Mouse (Mus musculus) hindbrain, embryonic 11.5 days (tissue): ENCODE data around the gene Abl2. TPM values are rescaled to one million over a fixed set of nuclear protein-coding genes. Genes with fewer than 3 reads are reported as not detected.

ENCODE experiments used
- ATAC-seq: fragments of 200-750 bp; cut with Nextera tagmentation; 2 replicates; pipeline ENCODE4 v1.8.0; 2017; ENCODE audit warnings: mild to moderate bottlenecking, moderate TSS enrichment, moderate library complexity; ENCODE audit not compliant: low FRiP score
- DNase-seq: peaks from one replicate; pipeline ENCODE4 v3.0.0-alpha.2; 2015; ENCODE audit warnings: low spot score
- H3K27ac ChIP-seq: fragments of 300-500 bp; sonication (generic); 2 replicates; pipeline ENCODE4 v1.5.1; 2014; ENCODE audit warnings: mild to moderate bottlenecking, low read depth, low read length
- H3K27me3 ChIP-seq: fragments of 300-500 bp; sonication (generic); 2 replicates; pipeline ENCODE4 v1.6.1; 2014; ENCODE audit warnings: mild to moderate bottlenecking, low read length, moderate library complexity, mixed read lengths; ENCODE audit not compliant: control insufficient read depth, insufficient read depth
- H3K36me3 ChIP-seq: fragments of 300-500 bp; sonication (generic); 2 replicates; pipeline ENCODE4 v1.6.1; 2014; ENCODE audit warnings: mild to moderate bottlenecking, low read length, moderate library complexity, mixed read lengths; ENCODE audit not compliant: control insufficient read depth, insufficient read depth
- H3K4me1 ChIP-seq: fragments of 300-500 bp; sonication (generic); replicated peaks from 2 replicates; pipeline ENCODE4 v1.6.1; 2014; ENCODE audit warnings: low read length, mixed read lengths; ENCODE audit not compliant: control insufficient read depth, insufficient read depth
- H3K4me2 ChIP-seq: fragments of 300-500 bp; sonication (generic); replicated peaks from 2 replicates; pipeline ENCODE4 v1.6.1; 2014; ENCODE audit warnings: mild to moderate bottlenecking, low read depth, low read length
- H3K4me3 ChIP-seq: fragments of 300-500 bp; sonication (generic); 2 replicates; pipeline ENCODE4 v1.5.1; 2014; ENCODE audit warnings: low read depth, low read length
- H3K9ac ChIP-seq: fragments of 300-500 bp; sonication (generic); 2 replicates; pipeline ENCODE4 v1.6.1; 2014; ENCODE audit warnings: low read depth, low read length
- H3K9me3 ChIP-seq: fragments of 300-500 bp; sonication (generic); 2 replicates; pipeline ENCODE4 v1.6.1; 2016; ENCODE audit warnings: low read length; ENCODE audit not compliant: control insufficient read depth
- WGBS: fragments of 180-500 bp; shearing (Covaris S2); extraction: QIAGEN DNeasy Blood & Tissue Kit; methylation state at CpG from one replicate; pipeline ENCODE4 v1.1.7; 2014; 5-methylcytosine and 5-hydroxymethylcytosine counted together
- polyA plus RNA-seq: library from polyadenylated mRNA; unstranded; fragments of >200 nt; fragmentation: Nextera tagmentation; extraction: Ambion mirVana; gene quantifications from 2 replicates; pipeline ENCODE4 v1.2.1, GENCODE M21; 2014

The Abl2 gene
- polyA plus RNA-seq, 1 experiment from 2014 or later: 8.0 TPM

- 83% methylated on average over 2 of the region's 2 CpGs for WGBS
- no peaks in the 10 kb centered on the region for H3K27me3 ChIP-seq
- no peak overlapping the region for H3K27ac ChIP-seq
- ATAC-seq: no peak
- no peaks in the 10 kb centered on the region for H3K9me3 ChIP-seq
- H3K4me2 ChIP-seq: no peak overlapping the region
- no peak overlapping the region for H3K4me3 ChIP-seq
- no peak for DNase-seq
- no peaks in the 10 kb centered on the region for H3K4me1 ChIP-seq
- H3K36me3 ChIP-seq: peaks cover 17% of the 10 kb centered on the region
- no peak overlapping the region for H3K9ac ChIP-seq
Measured at GRCm38 (mm10) chr1:156635148-156635547, 76.6 kb downstream of the Abl2 start.

GRCm38 (mm10) chr1:156639455-156639854, 80.9 kb downstream of the Abl2 start:
- H3K9ac ChIP-seq: no peak overlapping the region
- peaks cover 7% of the 10 kb centered on the region; the same call in 1 of the 2 replicates for H3K36me3 ChIP-seq
- ATAC-seq (no peak), DNase-seq (no peak)
- H3K9me3 ChIP-seq: no peaks in the 10 kb centered on the region
- H3K4me3 ChIP-seq: no peak overlapping the region
- no peaks in the 10 kb centered on the region for H3K4me1 ChIP-seq
- 90% methylated on average over 5 of the region's 5 CpGs for WGBS
- H3K4me2 ChIP-seq: no peak overlapping the region
- H3K27me3 ChIP-seq: no peaks in the 10 kb centered on the region; the same call in 1 of the 2 replicates
- H3K27ac ChIP-seq: no peak overlapping the region

GRCm38 (mm10) chr1:156640577-156640976, 82.0 kb downstream of the Abl2 start:
- no peak overlapping the region for H3K9ac ChIP-seq
- no peaks in the 10 kb centered on the region for H3K9me3 ChIP-seq
- no peak overlapping the region for H3K4me2 ChIP-seq
- no peak overlapping the region for H3K27ac ChIP-seq
- H3K27me3 ChIP-seq: no peaks in the 10 kb centered on the region; the same call in 1 of the 2 replicates
- WGBS: 74% methylated on average over 4 of the region's 4 CpGs
- no peaks in the 10 kb centered on the region for H3K4me1 ChIP-seq
- DNase-seq (no peak), ATAC-seq (no peak)
- H3K4me3 ChIP-seq: no peak overlapping the region
- 0 out of 2 replicates have a peak, but pooled peaks cover 5% of the 10 kb centered on the region for H3K36me3 ChIP-seq

- Histone ChIP-seq H3K27ac (no peak overlapping the region), H3K4me3 (no peak overlapping the region), H3K27me3 (no peaks in the 10 kb centered on the region; the same call in 1 of the 2 replicates), H3K4me1 (no peaks in the 10 kb centered on the region), H3K36me3 (no peaks in the 10 kb centered on the region), H3K4me2 (no peak overlapping the region), H3K9me3 (no peaks in the 10 kb centered on the region), H3K9ac (no peak overlapping the region)
- 87% methylated on average over 10 of the region's 10 CpGs for WGBS
- ATAC-seq (no peak), DNase-seq (no peak)
Measured at GRCm38 (mm10) chr1:156641808-156642207, 83.2 kb downstream of the Abl2 start.

- Histone ChIP-seq H3K4me2 (no peak overlapping the region), H3K27ac (no peak overlapping the region), H3K9ac (no peak overlapping the region), H3K9me3 (no peaks in the 10 kb centered on the region), H3K4me3 (no peak overlapping the region), H3K27me3 (no peaks in the 10 kb centered on the region; the same call in 1 of the 2 replicates), H3K36me3 (no peaks in the 10 kb centered on the region), H3K4me1 (no peaks in the 10 kb centered on the region)
- ATAC-seq (no peak), DNase-seq (no peak)
- WGBS: 73% methylated on average over 12 of the region's 12 CpGs
Measured at GRCm38 (mm10) chr1:156642813-156643212, 84.2 kb downstream of the Abl2 start.

- DNase-seq (no peak), ATAC-seq (no peak)
- no peaks in the 10 kb centered on the region for H3K36me3 ChIP-seq
Measured at GRCm38 (mm10) chr1:156644061-156644460, 85.5 kb downstream of the Abl2 start.

GRCm38 (mm10) chr1:156644780-156645523, 86.4 kb downstream of the Abl2 start:
- Histone ChIP-seq H3K4me3 (no peak overlapping the region), H3K9ac (no peak overlapping the region), H3K27ac (no peak overlapping the region), H3K4me1 (no peaks in the 10 kb centered on the region), H3K27me3 (no peaks in the 10 kb centered on the region; the same call in 1 of the 2 replicates), H3K36me3 (no peaks in the 10 kb centered on the region), H3K9me3 (no peaks in the 10 kb centered on the region), H3K4me2 (no peak overlapping the region)
- ATAC-seq: no peak
- no peak for DNase-seq
- 77% methylated on average over 13 of the region's 13 CpGs for WGBS

More at GRCm38 (mm10) chr1:156644061-156644460, 85.5 kb downstream of the Abl2 start:
- no peak overlapping the region for H3K9ac ChIP-seq
- H3K27ac ChIP-seq: no peak overlapping the region
- 69% methylated on average over 10 of the region's 10 CpGs for WGBS
- H3K4me3 ChIP-seq: no peak overlapping the region
- H3K27me3 ChIP-seq: no peaks in the 10 kb centered on the region; the same call in 1 of the 2 replicates
- no peaks in the 10 kb centered on the region for H3K4me1 ChIP-seq
- H3K9me3 ChIP-seq: no peaks in the 10 kb centered on the region
- H3K4me2 ChIP-seq: no peak overlapping the region

GRCm38 (mm10) chr1:156645971-156646370, 87.4 kb downstream of the Abl2 start:
- no peak overlapping the region for H3K9ac ChIP-seq
- H3K27ac ChIP-seq: no peak overlapping the region
- H3K36me3 ChIP-seq: no peaks in the 10 kb centered on the region
- no peak overlapping the region for H3K4me2 ChIP-seq
- no peak for DNase-seq
- no peak overlapping the region for H3K4me3 ChIP-seq
- no peaks in the 10 kb centered on the region for H3K4me1 ChIP-seq
- 91% methylated on average over 4 of the region's 4 CpGs for WGBS
- no peaks in the 10 kb centered on the region for H3K9me3 ChIP-seq
- ATAC-seq: no peak
- H3K27me3 ChIP-seq: no peaks in the 10 kb centered on the region; the same call in 1 of the 2 replicates

- H3K9me3 ChIP-seq: no peaks in the 10 kb centered on the region
- no peaks in the 10 kb centered on the region; the same call in 1 of the 2 replicates for H3K27me3 ChIP-seq
- H3K36me3 ChIP-seq: no peaks in the 10 kb centered on the region
- H3K27ac ChIP-seq: no peak overlapping the region
- H3K4me2 ChIP-seq: no peak overlapping the region
- no peak overlapping the region for H3K9ac ChIP-seq
- WGBS: 27% methylated on average over 2 of the region's 2 CpGs
- DNase-seq (no peak), ATAC-seq (no peak)
- H3K4me1 ChIP-seq: no peaks in the 10 kb centered on the region
- no peak overlapping the region for H3K4me3 ChIP-seq
Measured at GRCm38 (mm10) chr1:156648705-156649104, 90.1 kb downstream of the Abl2 start.
